Mouse (Mus musculus): ENCODE measurements around the gene Vmn1r3.
"Not testable (repeated sequence)": the region's sequence is repeated elsewhere in the genome, so short reads cannot be mapped to it uniquely, and the experiment has no call there.

The Vmn1r3 gene

DNA sequence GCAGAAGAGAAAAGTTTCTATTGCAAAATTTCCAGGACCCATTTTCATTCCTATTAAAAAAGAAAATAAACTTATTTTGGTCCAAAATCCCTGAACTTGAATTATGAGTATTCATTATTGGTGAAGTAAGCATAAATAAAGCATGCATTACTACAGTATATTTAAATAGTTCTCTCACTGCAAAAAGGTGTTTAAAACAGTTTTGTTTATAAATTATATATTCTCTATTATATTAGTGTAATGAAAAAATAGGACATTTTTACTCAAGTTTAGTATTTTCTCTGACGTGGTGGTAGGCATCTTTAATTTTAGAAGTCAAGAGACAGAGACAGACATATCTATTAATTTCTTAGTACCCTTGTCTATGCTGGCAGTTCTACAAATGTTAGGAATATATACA is at the start of gene Vmn1r3:
Gene Vmn1r3 (minus strand): TSS at position 101 of the 400 bp plus-strand sequence.
- DNase-seq (ENCODE audit: low spot score), result not testable (repeated sequence)

DNA sequence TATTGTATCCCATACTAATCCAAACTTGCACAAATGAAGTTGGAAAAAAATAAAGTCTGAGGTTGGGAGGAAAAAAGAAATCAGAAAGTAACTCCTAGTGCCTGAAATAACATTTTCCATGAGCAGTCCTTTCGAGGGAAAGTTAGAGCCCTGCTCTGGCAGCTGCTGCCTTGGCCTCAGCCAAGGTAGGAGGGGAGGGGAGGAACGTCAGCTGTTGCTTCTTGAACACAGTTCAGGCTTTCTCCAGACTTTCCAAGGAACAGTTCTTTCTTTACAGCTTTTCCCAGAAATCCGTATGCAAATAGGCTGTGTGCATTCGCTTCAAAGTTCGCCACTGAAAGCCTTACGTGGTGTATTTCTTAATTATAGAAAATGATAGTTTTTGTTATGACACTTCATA is 46.9 kb upstream of the Vmn1r3 start:
- peak; percentile 39 for DNase-seq (ENCODE audit: low spot score)

DNA sequence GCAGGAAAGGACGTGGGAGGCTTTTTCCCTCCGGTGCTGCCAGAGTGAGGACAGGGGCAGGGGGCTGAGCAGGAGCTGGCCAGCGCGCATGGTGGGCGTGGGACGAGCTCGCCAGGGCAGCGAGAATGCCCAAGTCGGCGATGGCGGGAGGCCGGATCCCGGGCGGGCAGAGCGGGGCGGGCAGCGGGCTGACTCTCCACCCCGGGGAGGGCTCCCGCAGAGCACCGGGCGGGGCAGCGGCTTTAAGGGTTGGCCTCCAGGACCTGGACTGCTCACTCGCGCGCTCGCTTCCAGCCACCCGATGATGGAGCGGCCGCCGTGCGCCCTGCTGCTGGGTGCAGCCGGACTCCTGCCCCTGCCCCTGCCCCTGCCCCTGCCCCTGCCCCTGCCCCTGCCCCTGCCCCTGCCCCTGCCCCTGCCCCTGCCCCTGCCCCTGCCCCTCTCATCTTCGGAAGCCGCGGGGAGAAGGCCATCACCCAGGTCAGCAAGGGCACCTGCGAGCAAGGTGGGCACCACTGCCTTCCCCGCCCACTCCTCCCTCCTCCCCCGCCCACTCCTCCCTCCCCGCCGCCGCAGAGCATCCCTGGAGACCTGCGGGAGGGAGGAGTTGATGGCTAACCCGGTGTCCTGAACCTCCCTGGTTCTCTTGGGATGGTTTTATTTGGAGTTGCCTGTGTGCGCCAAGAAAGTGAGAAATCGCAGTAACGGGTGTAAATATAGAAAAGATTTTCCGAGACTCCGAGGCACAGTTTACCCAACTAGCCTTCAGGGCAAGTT is 45.9 kb upstream of the Vmn1r3 start:
- peak; percentile 51 for DNase-seq (ENCODE audit: low spot score)

DNA sequence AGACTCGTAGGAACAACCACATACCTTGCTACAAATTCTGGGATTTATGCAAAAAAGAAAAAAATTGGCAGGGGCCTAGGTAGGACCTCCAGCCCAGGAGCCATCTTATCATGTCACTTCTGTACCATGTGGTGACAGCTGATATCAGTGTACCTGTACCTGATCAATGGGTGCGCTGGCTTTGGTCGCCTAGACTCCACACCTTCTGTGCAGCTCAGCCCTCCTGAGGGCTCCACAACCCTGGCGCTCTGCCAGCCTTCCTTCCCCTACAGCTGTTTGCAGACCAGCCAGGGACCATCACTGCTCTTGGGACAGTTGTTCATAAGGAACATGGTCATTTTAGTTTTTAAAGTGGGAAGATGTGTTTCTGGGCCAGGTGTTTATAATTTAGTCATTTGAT is 44.4 kb upstream of the Vmn1r3 start:
- DNase-seq (ENCODE audit: low spot score), result peak; percentile 39

DNA sequence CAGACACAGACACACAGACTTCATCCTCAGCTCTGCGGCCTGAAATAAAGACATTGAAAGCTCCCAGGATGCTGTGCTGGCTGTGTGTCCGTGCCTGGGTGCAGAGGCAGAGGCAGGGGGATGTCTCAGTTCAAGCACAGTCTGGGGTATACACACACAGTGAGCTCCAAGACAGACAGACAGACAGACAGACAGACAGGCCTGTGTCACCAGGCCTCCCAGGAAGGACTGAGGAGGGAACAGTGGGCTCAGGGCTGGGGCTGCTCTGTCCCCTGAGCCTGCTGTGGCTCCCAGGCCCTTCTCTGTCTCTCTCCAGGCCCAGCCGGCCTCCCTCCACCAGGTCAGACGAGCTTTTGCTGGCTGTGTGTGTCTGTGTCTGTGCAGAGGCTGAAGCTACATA is 43.3 kb upstream of the Vmn1r3 start:
- DNase-seq (ENCODE audit: low spot score), result no peak

DNA sequence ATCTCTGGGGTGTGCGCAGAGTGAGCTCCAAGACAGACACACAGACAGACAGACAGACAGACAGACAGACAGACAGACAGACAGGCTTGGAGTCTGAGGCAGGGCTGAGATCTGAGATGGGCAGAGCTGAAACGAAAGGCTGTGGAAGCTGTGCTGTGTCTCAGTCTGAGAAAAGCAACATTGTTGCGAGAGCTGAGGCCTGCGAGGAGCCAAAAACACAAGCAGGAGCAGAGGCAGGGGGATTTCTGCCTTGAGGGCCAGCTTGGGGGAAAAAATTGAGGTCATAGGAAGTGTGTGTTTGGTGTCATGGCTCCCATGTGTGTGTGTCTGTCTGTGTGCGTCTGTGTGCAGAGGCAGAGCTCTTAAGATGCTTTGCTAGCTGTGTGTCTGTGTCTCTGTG is 42.6 kb upstream of the Vmn1r3 start:
- DNase-seq (ENCODE audit: low spot score), result no peak

DNA sequence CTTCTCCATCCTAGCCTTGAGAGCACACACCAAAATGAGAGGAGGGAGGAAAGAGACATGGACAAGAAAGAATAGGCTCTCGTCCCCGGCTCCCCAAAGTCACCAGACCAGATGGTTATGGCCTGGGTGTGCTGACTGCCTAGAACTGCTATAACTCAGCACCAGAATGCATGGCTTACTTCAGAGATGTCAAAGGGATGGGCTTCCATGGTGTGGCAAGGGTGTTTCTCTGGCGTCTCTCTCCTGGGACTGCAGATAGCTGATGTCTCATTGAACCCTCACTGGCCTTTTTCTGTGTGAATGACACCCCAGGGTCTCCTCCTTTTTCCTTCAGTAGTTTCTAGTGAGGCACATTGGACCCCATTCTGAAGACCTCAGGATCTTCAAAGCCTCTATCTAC is 41.3 kb upstream of the Vmn1r3 start:
- DNase-seq (ENCODE audit: low spot score), result no peak

DNA sequence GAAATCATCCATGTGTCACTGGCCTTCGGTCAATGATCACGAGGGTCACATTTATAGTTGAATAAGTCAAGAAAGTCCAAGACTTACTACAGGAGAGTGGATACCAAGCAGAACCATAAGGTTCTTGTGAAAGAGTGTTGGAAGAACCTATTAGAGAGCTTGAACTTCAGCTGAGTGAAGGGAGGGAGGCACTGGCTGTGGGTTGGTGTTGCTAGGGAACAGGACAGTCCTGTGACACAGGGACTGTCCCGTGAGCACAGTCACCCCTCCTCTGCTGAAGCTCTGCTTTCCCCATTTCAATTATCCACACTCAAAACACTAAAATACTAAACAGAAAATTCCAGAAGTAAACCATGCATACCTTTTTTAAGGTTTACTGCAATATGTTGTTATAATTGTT is 40.3 kb upstream of the Vmn1r3 start:
- not testable (repeated sequence) for DNase-seq (ENCODE audit: low spot score)

DNA sequence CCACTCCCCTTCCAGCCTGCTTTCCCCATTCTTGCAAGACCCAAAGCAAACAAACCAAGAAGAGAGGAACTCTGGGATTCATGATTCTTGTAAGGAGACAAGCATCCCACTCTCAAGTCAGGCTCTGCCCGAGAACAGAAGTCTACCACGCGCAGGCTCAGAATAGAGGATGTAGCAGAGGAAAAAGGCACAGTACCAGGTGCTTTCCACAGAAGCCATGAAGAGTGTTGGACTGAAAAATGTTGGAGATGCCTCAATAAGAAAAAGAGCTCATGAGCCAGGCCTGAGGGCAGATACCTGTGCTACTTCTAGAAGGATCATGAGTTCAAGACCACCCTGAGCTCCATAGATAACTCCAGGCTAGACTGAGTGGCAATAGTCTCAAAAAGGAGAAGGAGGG is 39.7 kb upstream of the Vmn1r3 start:
- not testable (repeated sequence) for DNase-seq (ENCODE audit: low spot score)

DNA sequence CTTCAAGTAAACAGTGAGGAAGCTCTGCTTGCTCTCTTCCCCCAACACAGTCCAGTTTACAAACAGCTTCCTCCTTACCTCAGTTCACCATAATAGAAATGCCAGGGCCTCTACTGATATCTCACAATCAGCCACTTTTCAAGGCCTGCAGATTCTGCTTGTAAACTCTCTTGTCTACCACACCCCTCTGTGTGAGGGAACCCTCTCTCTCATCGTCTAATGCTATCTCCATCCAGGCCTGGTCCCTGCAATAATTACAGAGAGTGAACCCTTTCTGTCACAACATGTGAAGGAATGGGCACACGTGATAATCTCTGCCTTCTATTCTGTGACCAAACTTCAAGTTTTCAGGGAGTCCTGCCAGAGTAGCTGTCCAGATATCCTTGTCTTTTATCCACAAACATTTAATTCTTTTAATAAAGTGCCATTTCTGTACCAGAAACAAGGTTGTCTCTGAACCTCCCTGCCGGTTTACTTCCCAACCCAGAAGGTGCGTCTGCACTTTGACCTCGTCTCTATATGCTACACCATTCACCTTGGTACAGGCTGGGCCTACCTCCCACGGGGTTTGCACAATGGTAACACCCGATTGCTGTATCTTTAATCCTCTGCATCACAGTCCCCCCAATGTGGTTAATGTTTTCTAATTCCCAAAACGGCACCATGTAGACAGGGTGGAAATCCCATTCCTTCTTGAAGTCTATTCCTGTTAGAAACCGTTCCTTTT is 38.5 kb upstream of the Vmn1r3 start:
- not testable (repeated sequence) for DNase-seq (ENCODE audit: low spot score)

DNA sequence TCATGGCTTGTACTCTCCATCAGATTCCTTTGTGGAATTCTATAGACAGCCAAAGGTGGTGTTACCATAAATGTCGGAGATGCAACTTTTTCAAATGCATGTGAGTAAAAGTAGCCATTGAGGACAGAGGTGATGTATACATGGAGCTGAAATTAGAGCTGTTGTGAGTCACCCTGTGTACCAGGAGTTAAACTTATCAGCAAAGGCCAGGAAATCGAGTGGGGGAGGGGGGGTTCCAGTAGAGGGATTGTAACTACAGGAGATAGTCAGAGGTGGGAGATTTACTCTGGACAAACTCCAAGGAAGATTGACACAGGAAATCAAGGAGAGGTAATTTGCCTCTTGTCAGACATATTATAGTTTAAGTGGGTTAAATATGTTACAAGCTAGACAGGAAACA is 31.2 kb upstream of the Vmn1r3 start:
- DNase-seq (ENCODE audit: low spot score), result not testable (repeated sequence)

DNA sequence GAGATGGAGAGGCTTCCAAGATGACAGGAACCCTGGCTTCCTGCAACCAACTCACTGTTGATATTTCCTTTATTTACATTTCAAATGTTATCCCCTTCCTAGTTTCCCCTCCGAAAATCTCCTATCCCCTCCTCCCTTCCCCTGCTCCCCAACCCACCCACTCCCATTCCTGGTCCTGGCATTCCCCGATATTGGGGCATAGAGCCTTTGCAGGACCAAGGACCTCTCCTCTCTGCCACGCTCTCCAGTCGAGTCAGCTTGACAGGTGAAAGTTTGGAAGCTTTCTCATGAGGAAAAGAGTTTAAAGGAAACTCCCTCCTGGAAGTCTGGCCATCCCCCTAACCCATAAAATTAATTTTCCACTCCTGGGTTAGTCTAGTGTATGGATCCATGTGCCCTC is 28.2 kb upstream of the Vmn1r3 start:
- DNase-seq (ENCODE audit: low spot score), result not testable (repeated sequence)

DNA sequence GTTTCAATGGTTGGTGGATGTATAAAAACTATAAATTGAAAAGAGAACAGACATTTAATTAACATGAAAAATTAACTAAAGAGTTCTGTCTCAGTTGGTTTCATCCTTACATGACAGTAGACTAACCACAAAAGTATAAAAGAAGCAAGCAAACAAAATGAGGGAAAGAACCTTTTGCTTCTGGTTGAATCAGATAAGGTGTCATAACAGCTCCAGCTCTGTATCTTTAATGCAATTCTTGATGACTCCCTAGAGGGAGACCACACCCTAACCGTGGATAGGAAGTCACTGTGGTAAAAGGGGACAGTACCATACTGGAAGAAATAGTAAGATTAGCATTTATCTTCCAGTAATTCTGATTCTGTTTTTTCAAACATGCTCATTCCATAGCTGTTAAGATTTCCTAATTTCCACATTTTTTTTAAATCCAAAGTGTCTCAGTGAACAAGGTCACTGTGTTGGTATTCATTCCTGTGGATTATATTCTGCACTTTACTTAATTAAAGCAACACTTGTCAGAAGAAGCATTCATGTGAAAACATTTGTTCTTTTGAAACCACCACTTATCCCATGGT is 24.6 kb upstream of the Vmn1r3 start:
- not testable (repeated sequence) for DNase-seq (ENCODE audit: low spot score)

DNA sequence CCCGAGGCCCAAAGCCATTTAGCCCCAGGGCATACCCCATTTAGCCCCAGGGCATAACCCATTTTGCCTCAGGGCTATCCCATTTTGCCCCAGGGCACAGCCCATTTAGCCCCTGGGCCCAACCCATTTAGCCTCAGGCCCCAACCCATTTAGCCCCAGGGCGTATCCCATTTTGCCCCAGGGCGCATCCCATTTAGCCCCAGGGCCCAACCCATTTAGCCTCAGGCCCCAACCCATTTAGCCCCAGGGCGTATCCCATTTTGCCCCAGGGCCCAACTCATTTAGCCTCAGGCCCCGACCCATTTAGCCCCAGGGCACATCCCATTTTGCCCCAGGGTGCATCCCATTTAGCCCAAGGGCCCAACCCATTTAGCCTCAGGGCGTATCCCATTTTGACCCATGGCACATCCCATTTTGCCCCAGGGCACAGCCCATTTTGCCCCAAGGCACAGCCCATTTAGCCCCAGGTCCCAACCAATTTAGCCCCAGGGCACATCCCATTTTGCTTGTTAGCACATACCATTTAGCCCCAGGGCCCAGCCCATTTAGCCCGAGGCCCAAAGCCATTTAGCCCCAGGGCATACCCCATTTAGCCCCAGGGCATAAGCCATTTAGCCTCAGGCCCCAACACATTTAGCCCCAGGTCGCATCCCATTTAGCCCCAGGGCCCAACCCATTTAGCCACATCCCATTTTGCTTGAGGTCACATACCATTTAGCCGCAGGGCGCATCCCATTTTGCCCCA is 8.2 kb downstream of the Vmn1r3 start:
- DNase-seq (ENCODE audit: low spot score), result not testable (repeated sequence)

DNA sequence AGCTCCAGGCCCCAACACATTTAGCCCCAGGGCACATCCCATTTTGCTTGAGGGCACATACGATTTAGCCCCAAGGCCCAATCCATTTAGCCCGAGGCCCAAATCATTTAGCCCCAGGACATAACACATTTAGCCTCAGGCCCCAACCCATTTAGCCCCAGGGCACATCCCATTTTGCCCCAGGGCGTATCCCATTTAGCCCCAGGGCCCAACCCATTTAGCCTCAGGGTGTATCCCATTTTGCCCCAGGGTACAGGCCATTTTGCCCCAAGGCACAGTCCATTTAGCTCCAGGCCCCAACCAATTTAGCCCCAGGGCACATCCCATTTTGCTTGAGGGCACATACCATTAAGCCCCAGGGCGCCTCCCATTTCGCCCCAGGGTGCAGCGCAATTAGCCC is 9.0 kb downstream of the Vmn1r3 start:
- DNase-seq (ENCODE audit: low spot score), result not testable (repeated sequence)

DNA sequence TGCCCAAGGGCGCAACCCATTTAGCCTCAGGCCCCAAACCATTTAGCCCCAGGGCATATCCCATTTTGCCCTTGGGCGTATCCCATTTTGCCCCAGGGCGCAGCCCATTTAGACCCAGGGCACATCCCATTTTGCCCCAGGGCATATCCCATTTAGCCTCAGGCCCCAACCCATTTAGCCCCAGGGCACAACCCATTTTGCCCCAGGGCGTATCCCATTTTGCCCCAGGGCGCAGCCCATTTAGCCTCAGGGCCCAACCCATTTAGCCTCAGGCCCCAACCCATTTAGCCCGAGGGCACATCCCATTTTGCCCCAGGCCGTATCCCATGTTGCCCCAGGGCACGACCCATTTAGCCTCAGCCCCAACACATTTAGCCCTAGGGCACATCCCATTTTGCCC is 9.4 kb downstream of the Vmn1r3 start:
- not testable (repeated sequence) for DNase-seq (ENCODE audit: low spot score)

DNA sequence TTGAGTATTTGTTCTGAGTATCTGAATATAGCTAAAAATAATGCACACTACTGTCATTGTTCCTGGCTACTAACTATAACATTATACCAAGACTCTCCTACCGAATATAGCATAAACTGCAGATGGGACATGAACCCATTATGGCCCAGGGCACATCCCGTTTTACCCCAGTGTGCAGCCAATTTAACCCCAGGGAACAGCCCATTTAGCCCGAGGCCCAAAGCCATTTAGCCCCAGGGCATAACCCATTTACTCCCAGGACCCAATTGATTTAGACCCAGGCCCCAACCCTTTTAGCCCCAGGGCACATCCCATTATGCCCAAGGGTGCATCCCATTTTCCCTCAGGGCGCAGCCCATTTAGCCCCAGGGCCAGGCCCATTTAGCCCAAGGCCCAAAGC is 10.6 kb downstream of the Vmn1r3 start:
- DNase-seq (ENCODE audit: low spot score), result not testable (repeated sequence)

DNA sequence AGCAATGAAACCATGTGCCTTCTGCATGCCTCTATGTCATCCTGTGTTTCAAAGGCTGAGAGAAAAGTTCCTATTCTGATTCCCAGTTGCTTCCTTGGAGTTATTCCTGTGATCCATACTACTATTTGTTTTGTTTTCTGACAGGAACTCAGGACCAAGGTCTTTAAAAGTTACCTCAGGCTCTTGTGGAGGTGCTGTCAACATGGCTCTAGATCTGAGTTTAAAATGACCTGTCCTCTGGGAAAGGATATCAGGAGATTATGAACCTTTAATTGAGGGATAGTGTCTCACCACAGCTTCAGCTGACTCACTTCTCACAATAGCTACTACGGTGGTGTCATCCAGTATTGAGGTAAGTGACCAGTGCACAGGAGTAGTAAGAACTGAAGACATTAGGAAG is 18.1 kb downstream of the Vmn1r3 start, which contains the start of gene Vmn1r2:
Gene Vmn1r2 (plus strand): TSS at position 301 of the 400 bp plus-strand sequence.
- not testable (repeated sequence) for DNase-seq (ENCODE audit: low spot score)

DNA sequence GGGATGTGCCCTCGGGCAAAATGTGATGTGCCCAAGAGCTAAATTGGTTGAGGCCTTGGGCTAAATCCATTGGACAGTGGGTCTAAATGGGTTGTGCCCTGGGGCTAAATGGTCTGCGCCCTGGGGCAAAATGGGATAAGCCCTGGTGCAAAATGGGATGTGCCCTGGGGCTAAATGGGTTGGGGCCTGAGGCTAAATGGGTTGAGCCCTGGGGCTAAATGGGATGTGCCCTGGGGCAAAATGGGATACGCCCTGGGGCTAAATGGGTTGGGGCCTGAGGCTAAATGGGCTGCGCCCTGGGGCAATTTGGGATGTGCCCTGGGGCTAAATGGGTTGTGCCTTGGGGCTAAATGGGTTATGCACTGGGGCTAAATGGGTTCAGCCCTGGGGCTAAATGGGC is 20.1 kb downstream of the Vmn1r3 start:
- peak; percentile 26 for DNase-seq (ENCODE audit: low spot score)

DNA sequence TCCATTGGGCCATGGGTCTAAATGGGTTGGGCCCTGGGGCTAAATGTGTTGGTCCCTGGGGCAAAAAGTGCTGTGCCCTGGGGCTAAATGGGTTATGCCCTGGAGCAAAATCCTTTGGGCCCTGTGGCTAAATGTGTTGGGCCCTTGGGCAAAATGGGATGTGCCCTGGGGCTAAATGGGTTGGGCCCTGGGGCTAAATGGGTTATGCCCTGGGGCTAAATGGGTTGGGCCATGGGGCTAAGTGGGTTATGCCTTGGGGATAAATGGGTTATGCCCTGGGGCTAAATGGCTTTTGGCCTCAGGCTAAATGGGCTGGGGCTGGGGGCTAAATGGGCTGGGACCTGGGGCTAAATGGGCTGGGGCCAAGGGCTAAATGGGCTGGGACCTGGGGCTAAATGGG is 20.7 kb downstream of the Vmn1r3 start:
- not testable (repeated sequence) for DNase-seq (ENCODE audit: low spot score)

DNA sequence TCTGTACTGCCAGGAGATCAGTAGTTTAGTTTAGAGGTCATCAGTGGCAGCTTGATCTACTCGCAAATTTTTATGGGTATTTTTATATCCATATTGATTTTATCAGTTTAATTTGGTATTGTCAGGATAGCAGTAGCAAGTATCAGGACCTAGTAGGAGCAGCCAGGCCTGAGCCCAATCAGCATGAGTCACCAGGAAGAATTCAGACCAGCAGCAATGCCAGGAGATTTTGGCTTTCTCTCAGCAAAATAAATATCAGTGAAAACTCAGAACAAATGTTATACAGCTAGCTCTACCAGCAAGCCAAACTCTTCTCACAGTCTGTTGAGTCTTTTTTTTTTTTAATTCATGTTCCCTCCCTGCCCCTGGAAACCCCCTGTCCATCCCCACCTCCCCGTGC is 31.8 kb downstream of the Vmn1r3 start:
- DNase-seq (ENCODE audit: low spot score), result not testable (repeated sequence)

DNA sequence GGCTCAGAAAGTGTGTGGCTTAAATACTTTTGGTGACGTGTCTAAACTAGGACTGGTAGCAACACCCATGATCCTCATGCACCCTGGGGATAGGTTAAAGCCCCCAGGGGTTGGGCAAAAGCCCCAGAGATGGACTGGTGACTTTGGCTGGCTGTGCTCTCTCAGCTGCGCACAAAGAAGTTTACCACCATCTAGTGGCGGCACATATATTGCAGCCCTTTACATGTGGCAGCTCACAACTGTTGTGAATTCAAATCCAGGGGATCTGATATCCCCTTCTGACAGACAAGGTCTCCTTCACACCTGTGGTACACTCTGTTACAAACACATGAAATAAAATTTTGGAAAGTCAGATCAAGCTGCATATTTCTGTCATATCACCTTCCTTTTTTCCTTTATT is 37.2 kb downstream of the Vmn1r3 start:
- not testable (repeated sequence) for DNase-seq (ENCODE audit: low spot score)

Data from urinary bladder, postnatal 25 days (tissue).